Mouse (Mus musculus): ENCODE measurements at regions not wholly inside any gene's neighbourhood (a gene's known extent, or its start where the extent isn't known, plus 50 kb on each side); places are given as distances from the start of the nearest gene placed in this dataset.
A peak's percentile ranks its signal among the peaks of the same experiment; 100 is the strongest.

GRCm38 (mm10) chr6:31168730-31169129 lies 209.9 kb upstream of the Klf14 start:
- no peaks in the 10 kb centered on the region; the same call in 1 of the 2 replicates for H3K4me1 ChIP-seq (replicated peaks; ENCODE audit: control insufficient read depth, insufficient read depth, low read length)
- WGBS: 82% methylated on average over 3 of the region's 3 CpGs
- H3K9ac ChIP-seq (ENCODE audit: low read depth, low read length): no peak overlapping the region
- ATAC-seq: no peak
- no peak for TF ChIP-seq CTCF (IDR thresholded peaks at IDR 0.05; ENCODE audit: low read depth)
- H3K4me2 ChIP-seq (replicated peaks; ENCODE audit: low read depth): no peak overlapping the region
- no peak overlapping the region for H3K4me3 ChIP-seq (ENCODE audit: low read depth, low read length)
- H3K27ac ChIP-seq (ENCODE audit: low read depth, low read length): no peak overlapping the region
- H3K27me3 ChIP-seq (replicated peaks; ENCODE audit: control insufficient read depth, insufficient read depth, low read length): no peaks in the 10 kb centered on the region
- no peaks in the 10 kb centered on the region for H3K36me3 ChIP-seq (ENCODE audit: control insufficient read depth, insufficient read depth)
- H3K9me3 ChIP-seq (ENCODE audit: control insufficient read depth): no peaks in the 10 kb centered on the region

GRCm38 (mm10) chr6:31169343-31169742 lies 210.5 kb upstream of the Klf14 start:
- 58% methylated on average over 9 of the region's 9 CpGs for WGBS
- no peak overlapping the region for H3K27ac ChIP-seq (ENCODE audit: low read depth, low read length)
- no peaks in the 10 kb centered on the region for H3K27me3 ChIP-seq (replicated peaks; ENCODE audit: control insufficient read depth, insufficient read depth, low read length)
- H3K9me3 ChIP-seq (ENCODE audit: control insufficient read depth): no peaks in the 10 kb centered on the region
- H3K9ac ChIP-seq (ENCODE audit: low read depth, low read length): no peak overlapping the region
- no peak for ATAC-seq
- TF ChIP-seq CTCF (IDR thresholded peaks at IDR 0.05; ENCODE audit: low read depth): peak; percentile 16; the same call in 1 of the 2 replicates
- no peak overlapping the region for H3K4me3 ChIP-seq (ENCODE audit: low read depth, low read length)
- no peaks in the 10 kb centered on the region for H3K36me3 ChIP-seq (ENCODE audit: control insufficient read depth, insufficient read depth)
- H3K4me1 ChIP-seq (replicated peaks; ENCODE audit: control insufficient read depth, insufficient read depth, low read length): no peaks in the 10 kb centered on the region; the same call in 1 of the 2 replicates
- no peak overlapping the region for H3K4me2 ChIP-seq (replicated peaks; ENCODE audit: low read depth)

- Histone ChIP-seq H3K27me3 (replicated peaks; ENCODE audit: control insufficient read depth, insufficient read depth, low read length) (no peaks in the 10 kb centered on the region), H3K4me1 (replicated peaks; ENCODE audit: control insufficient read depth, insufficient read depth, low read length) (no peaks in the 10 kb centered on the region; the same call in 1 of the 2 replicates)
- TF ChIP-seq CTCF (IDR thresholded peaks at IDR 0.05; ENCODE audit: low read depth): peak; percentile 19; the same call in 1 of the 2 replicates
Measured at GRCm38 (mm10) chr6:31169868-31170600, 211.2 kb upstream of the Klf14 start.

GRCm38 (mm10) chr6:31171831-31172569 lies 213.1 kb upstream of the Klf14 start:
- no peak for ATAC-seq
- no peak overlapping the region for H3K9ac ChIP-seq (ENCODE audit: low read depth, low read length)
- H3K4me2 ChIP-seq (replicated peaks; ENCODE audit: low read depth): no peak overlapping the region
- H3K27ac ChIP-seq (ENCODE audit: low read depth, low read length): no peak overlapping the region
- TF ChIP-seq CTCF (IDR thresholded peaks at IDR 0.05; ENCODE audit: low read depth): no peak
- 85% methylated on average over 10 of the region's 10 CpGs for WGBS
- no peaks in the 10 kb centered on the region; the same call in 1 of the 2 replicates for H3K4me1 ChIP-seq (replicated peaks; ENCODE audit: control insufficient read depth, insufficient read depth, low read length)
- H3K9me3 ChIP-seq (ENCODE audit: control insufficient read depth): no peaks in the 10 kb centered on the region
- H3K27me3 ChIP-seq (replicated peaks; ENCODE audit: control insufficient read depth, insufficient read depth, low read length): no peaks in the 10 kb centered on the region
- H3K36me3 ChIP-seq (ENCODE audit: control insufficient read depth, insufficient read depth): no peaks in the 10 kb centered on the region
- H3K4me3 ChIP-seq (ENCODE audit: low read depth, low read length): no peak overlapping the region

More at GRCm38 (mm10) chr6:31169868-31170600, 211.2 kb upstream of the Klf14 start:
- no peak overlapping the region for H3K27ac ChIP-seq (ENCODE audit: low read depth, low read length)
- no peak for ATAC-seq
- H3K4me3 ChIP-seq (ENCODE audit: low read depth, low read length): no peak overlapping the region
- 57% methylated on average over 9 of the region's 9 CpGs for WGBS
- H3K36me3 ChIP-seq (ENCODE audit: control insufficient read depth, insufficient read depth): no peaks in the 10 kb centered on the region
- H3K4me2 ChIP-seq (replicated peaks; ENCODE audit: low read depth): no peak overlapping the region
- H3K9me3 ChIP-seq (ENCODE audit: control insufficient read depth): no peaks in the 10 kb centered on the region
- no peak overlapping the region for H3K9ac ChIP-seq (ENCODE audit: low read depth, low read length)

DNA sequence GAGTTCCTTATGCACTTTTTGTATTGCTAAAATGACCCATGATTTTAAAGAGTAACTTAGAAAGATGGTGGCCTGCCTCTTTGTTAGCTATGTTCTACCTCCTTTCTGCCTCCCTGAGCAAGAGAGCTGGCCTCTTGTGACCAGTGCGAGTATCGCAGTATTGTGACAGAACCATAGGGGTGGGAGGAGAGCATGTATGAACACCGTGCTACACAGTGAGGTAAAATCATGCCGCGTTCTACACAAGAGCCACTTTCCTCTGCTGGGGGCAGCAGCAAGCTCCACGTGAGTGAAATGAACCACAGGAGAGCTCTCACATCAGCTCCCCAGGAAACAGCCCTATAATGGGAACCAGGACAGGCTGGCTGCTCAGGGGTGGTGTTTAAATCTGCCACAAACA lies 216.9 kb upstream of the Klf14 start:
- H3K9me3 ChIP-seq (ENCODE audit: control insufficient read depth): no peaks in the 10 kb centered on the region
- H3K9ac ChIP-seq (ENCODE audit: low read depth, low read length): no peak overlapping the region
- no peak overlapping the region for H3K4me3 ChIP-seq (ENCODE audit: low read depth, low read length)
- no peak overlapping the region for H3K27ac ChIP-seq (ENCODE audit: low read depth, low read length)
- WGBS: 77% methylated on average over 6 of the region's 6 CpGs
- H3K36me3 ChIP-seq (ENCODE audit: control insufficient read depth, insufficient read depth): no peaks in the 10 kb centered on the region
- ATAC-seq: no peak
- H3K4me2 ChIP-seq (replicated peaks; ENCODE audit: low read depth): no peak overlapping the region
- H3K27me3 ChIP-seq (replicated peaks; ENCODE audit: control insufficient read depth, insufficient read depth, low read length): no peaks in the 10 kb centered on the region
- H3K4me1 ChIP-seq (replicated peaks; ENCODE audit: control insufficient read depth, insufficient read depth, low read length): no peaks in the 10 kb centered on the region
- no peak for TF ChIP-seq CTCF (IDR thresholded peaks at IDR 0.05; ENCODE audit: low read depth)

DNA sequence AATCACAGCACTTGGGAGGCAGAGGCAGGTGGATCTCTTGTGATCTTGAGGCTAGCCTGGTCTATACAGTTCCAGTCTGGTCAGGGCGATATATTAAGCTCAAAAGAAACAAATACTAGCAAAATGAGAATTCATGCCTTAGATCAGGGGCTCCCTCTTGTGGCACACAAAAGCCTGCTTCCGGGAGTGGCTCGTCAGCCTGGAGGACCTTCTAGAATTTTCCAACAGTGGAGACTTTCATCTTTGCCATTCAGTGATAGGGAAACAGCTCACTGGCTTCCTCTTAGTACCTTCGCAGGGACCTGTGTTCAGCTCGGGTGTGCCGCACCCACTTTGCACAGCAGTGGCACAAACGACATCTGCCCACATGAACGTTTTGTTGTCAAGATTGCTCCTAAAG lies 217.5 kb upstream of the Klf14 start:
- WGBS: 50% methylated on average over 8 of the region's 8 CpGs

More for the DNA sequence above, 217.5 kb upstream of the Klf14 start:
- H3K4me3 ChIP-seq (ENCODE audit: low read depth, low read length): no peak overlapping the region
- no peaks in the 10 kb centered on the region for H3K27me3 ChIP-seq (replicated peaks; ENCODE audit: control insufficient read depth, insufficient read depth, low read length)
- H3K4me1 ChIP-seq (replicated peaks; ENCODE audit: control insufficient read depth, insufficient read depth, low read length): no peaks in the 10 kb centered on the region
- peak; percentile 51; the same call in 1 of the 2 replicates for ATAC-seq
- peak; percentile 91 for TF ChIP-seq CTCF (IDR thresholded peaks at IDR 0.05; ENCODE audit: low read depth)
- H3K9me3 ChIP-seq (ENCODE audit: control insufficient read depth): no peaks in the 10 kb centered on the region
- H3K27ac ChIP-seq (ENCODE audit: low read depth, low read length): no peak overlapping the region
- no peak overlapping the region for H3K9ac ChIP-seq (ENCODE audit: low read depth, low read length)
- H3K4me2 ChIP-seq (replicated peaks; ENCODE audit: low read depth): no peak overlapping the region
- no peaks in the 10 kb centered on the region for H3K36me3 ChIP-seq (ENCODE audit: control insufficient read depth, insufficient read depth)
